Mouse (Mus musculus) cortical plate, adult 2 months (tissue): ENCODE measurements around the gene Arid3a.

Source experiments
- CTCF ChIP-seq: fragments of 200-500 bp; IDR thresholded peaks from 2 replicates; pipeline ENCODE4 v1.5.1; 2011; ENCODE audit warnings: mild to moderate bottlenecking, control low read depth, low read length; ENCODE audit not compliant: insufficient read depth; ENCODE audit errors: extremely low read depth
- POLR2A ChIP-seq: fragments of 200-500 bp; IDR thresholded peaks from 2 replicates; pipeline ENCODE4 v1.6.1; 2011; ENCODE audit warnings: mild to moderate bottlenecking, low read length, control low read depth; ENCODE audit not compliant: insufficient read depth; ENCODE audit errors: extremely low read depth

- TF ChIP-seq POLR2A (no peak), CTCF (no peak)
Measured at GRCm38 (mm10) chr10:79926491-79927323, at the start of gene Arid3a.
